8 mouse cellular contexts compared by ENCODE assay signal in the genomic region with DNA sequence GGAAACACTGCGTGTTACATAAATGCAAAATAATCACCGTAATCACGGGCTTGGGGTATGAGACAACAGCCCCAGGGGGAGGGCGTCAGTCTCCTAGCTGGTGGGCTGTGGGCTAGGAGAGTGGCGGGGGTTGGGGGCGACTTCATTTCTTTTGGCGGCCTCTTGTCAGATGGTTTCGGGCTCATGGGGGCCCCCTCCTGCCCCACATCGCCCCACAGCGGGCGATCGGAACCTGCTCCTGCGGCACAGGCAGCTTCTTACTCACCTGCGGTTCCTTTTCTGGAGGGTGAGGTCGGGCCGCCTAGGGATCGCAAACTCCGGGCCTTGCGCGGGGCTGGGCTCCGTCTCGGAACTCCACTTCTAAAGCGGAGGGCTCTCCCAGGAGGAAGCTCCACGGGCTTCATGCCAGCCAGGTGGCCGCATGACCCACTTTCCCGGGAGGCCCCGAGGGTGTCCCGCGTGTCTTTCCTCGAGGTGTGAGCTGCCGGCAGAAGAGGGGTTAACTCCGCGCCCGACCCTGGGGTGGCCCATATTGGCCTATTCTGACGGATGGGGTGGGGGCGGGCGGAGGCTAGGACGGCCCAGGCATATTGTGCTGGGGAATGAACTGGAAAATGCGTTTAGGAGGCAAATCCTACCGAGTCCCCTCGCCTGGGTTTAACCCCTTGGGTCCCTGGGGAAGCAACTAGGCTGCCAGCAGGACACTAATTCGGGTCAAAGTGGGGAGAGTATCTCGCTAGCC. TPM values are rescaled to one million over a fixed set of nuclear protein-coding genes. Genes with fewer than 3 reads are reported as not detected.
DNase-seq lines count a peak whose midpoint lies in the region; ATAC-seq lines count a peak whose summit lies in the region.

No protein-coding gene starts in this region.

- peak overlapping the region; percentile 86 for H3K4me3 ChIP-seq in embryonic facial prominence, embryonic 12.5 days
- H3K4me3 ChIP-seq in hindbrain, embryonic 15.5 days, result peak overlapping the region; percentile 63
- H3K4me3 ChIP-seq in liver, embryonic 13.5 days (replicated peaks), result peak overlapping the region; percentile 65
- peak overlapping the region; percentile 98 for H3K4me3 ChIP-seq in neural tube, embryonic 12.5 days

- DNase-seq in frontal cortex, postnatal 36 days (ENCODE audit: low spot score in 2 of 2), result peak; percentile 34 to 43
- no peak for DNase-seq in frontal cortex, postnatal 14 days (ENCODE audit: low spot score in 2 of 2)
- peak; percentile 19 for DNase-seq in MN1 (ENCODE audit: low spot score)
- DNase-seq in liver, embryonic 13.5 days, result no peak
- no peak for DNase-seq in T-cell, adult 2 months (ENCODE audit: low spot score)

- peak overlapping the region; percentile 91 for H3K9ac ChIP-seq in embryonic facial prominence, embryonic 12.5 days
- H3K9ac ChIP-seq in hindbrain, embryonic 15.5 days, result peak overlapping the region; percentile 82
- H3K9ac ChIP-seq in liver, embryonic 13.5 days, result peak overlapping the region; percentile 72
- peak overlapping the region; percentile 97 for H3K9ac ChIP-seq in neural tube, embryonic 12.5 days

- no peaks in the 10 kb centered on the region; the same call in 1 of the 2 replicates for H3K27me3 ChIP-seq in embryonic facial prominence, embryonic 12.5 days
- H3K27me3 ChIP-seq in hindbrain, embryonic 15.5 days, result no peaks in the 10 kb centered on the region
- H3K27me3 ChIP-seq in liver, embryonic 13.5 days, result peaks cover 51% of the 10 kb centered on the region
- H3K27me3 ChIP-seq in neural tube, embryonic 12.5 days (replicated peaks), result peaks cover 5% of the 10 kb centered on the region; the same call in 1 of the 2 replicates

- peak overlapping the region; percentile 20; the same call in 1 of the 2 replicates for H3K27ac ChIP-seq in embryonic facial prominence, embryonic 12.5 days
- peak overlapping the region; percentile 96 for H3K27ac ChIP-seq in hindbrain, embryonic 15.5 days (replicated peaks)
- H3K27ac ChIP-seq in liver, embryonic 13.5 days, result no peak overlapping the region
- H3K27ac ChIP-seq in neural tube, embryonic 12.5 days, result peak overlapping the region; percentile 57

- WGBS in embryonic facial prominence, embryonic 12.5 days, result under 1% methylated on average over 43 of the region's 43 CpGs
- WGBS in hindbrain, embryonic 15.5 days, result 0% methylated on average over 43 of the region's 43 CpGs
- WGBS in liver, embryonic 13.5 days (ENCODE audit: insufficient replicate concordance), result under 1% methylated on average over 43 of the region's 43 CpGs
- under 1% methylated on average over 43 of the region's 43 CpGs for WGBS in neural tube, embryonic 12.5 days

- no peaks in the 10 kb centered on the region for H3K36me3 ChIP-seq in embryonic facial prominence, embryonic 12.5 days
- no peaks in the 10 kb centered on the region for H3K36me3 ChIP-seq in hindbrain, embryonic 15.5 days
- no peaks in the 10 kb centered on the region for H3K36me3 ChIP-seq in liver, embryonic 13.5 days
- H3K36me3 ChIP-seq in neural tube, embryonic 12.5 days, result no peaks in the 10 kb centered on the region

- H3K4me2 ChIP-seq in embryonic facial prominence, embryonic 12.5 days (replicated peaks), result peak overlapping the region; percentile 90
- H3K4me2 ChIP-seq in hindbrain, embryonic 15.5 days, result peak overlapping the region; percentile 85
- peak overlapping the region; percentile 76 for H3K4me2 ChIP-seq in liver, embryonic 13.5 days
- H3K4me2 ChIP-seq in neural tube, embryonic 12.5 days (replicated peaks), result peak overlapping the region; percentile 85

- H3K4me1 ChIP-seq in embryonic facial prominence, embryonic 12.5 days, result peaks cover 44% of the 10 kb centered on the region
- H3K4me1 ChIP-seq in hindbrain, embryonic 15.5 days (replicated peaks), result peaks cover 58% of the 10 kb centered on the region
- H3K4me1 ChIP-seq in liver, embryonic 13.5 days (replicated peaks), result peaks cover 26% of the 10 kb centered on the region
- peaks cover 62% of the 10 kb centered on the region for H3K4me1 ChIP-seq in neural tube, embryonic 12.5 days

- ATAC-seq in embryonic facial prominence, embryonic 12.5 days (ENCODE audit: insufficient number of reproducible peaks, insufficient read depth, low FRiP score, low TSS enrichment), result no peak
- no peak for ATAC-seq in hindbrain, embryonic 15.5 days (ENCODE audit: low FRiP score, low read depth)
- ATAC-seq in liver, embryonic 13.5 days (ENCODE audit: low read depth), result no peak
- peak; percentile 48; the same call in 1 of the 2 replicates for ATAC-seq in neural tube, embryonic 12.5 days (ENCODE audit: low FRiP score, low read depth)

- no peaks in the 10 kb centered on the region for H3K9me3 ChIP-seq in embryonic facial prominence, embryonic 12.5 days
- H3K9me3 ChIP-seq in hindbrain, embryonic 15.5 days, result no peaks in the 10 kb centered on the region
- H3K9me3 ChIP-seq in liver, embryonic 13.5 days (replicated peaks), result no peaks in the 10 kb centered on the region
- no peaks in the 10 kb centered on the region for H3K9me3 ChIP-seq in neural tube, embryonic 12.5 days

RNA-seq across cellular contexts. Expression of a gene that starts 1.4 kb away (rescaled TPM):
- 8.3 and 9.0 TPM in 2 replicates for polyA plus RNA-seq in embryonic facial prominence, embryonic 12.5 days (2016; fragmentation: Nextera tagmentation; extraction: Ambion mirVana)
- 14.8 and 16.2 TPM in 2 replicates for polyA plus RNA-seq in hindbrain, embryonic 15.5 days (2015; fragmentation: Nextera tagmentation; extraction: Ambion mirVana)
- polyA plus RNA-seq in liver, embryonic 13.5 days (2015; fragmentation: Nextera tagmentation; extraction: Ambion mirVana), result 1.2 and 1.3 TPM in 2 replicates
- polyA plus RNA-seq in neural tube, embryonic 12.5 days (2016; fragmentation: Nextera tagmentation; extraction: Ambion mirVana), result 15.2 and 15.5 TPM in 2 replicates

Comparison
In these comparisons a context has a peak if more than half of its experiments do, and no peak if none do; other contexts are left out.
1. DNase-seq: peak in frontal cortex, postnatal 36 days (2 of 2) and MN1 (single experiment); none in frontal cortex, postnatal 14 days (0 of 2), liver, embryonic 13.5 days (single experiment) and T-cell, adult 2 months (single experiment).
2. Peak in every context shown above with its lines, with median percentiles within 50 percentile points of each other: H3K4me2 ChIP-seq, H3K4me3 ChIP-seq and H3K9ac ChIP-seq.